Mouse (Mus musculus): ENCODE measurements around the gene Gm28048.

DNA sequence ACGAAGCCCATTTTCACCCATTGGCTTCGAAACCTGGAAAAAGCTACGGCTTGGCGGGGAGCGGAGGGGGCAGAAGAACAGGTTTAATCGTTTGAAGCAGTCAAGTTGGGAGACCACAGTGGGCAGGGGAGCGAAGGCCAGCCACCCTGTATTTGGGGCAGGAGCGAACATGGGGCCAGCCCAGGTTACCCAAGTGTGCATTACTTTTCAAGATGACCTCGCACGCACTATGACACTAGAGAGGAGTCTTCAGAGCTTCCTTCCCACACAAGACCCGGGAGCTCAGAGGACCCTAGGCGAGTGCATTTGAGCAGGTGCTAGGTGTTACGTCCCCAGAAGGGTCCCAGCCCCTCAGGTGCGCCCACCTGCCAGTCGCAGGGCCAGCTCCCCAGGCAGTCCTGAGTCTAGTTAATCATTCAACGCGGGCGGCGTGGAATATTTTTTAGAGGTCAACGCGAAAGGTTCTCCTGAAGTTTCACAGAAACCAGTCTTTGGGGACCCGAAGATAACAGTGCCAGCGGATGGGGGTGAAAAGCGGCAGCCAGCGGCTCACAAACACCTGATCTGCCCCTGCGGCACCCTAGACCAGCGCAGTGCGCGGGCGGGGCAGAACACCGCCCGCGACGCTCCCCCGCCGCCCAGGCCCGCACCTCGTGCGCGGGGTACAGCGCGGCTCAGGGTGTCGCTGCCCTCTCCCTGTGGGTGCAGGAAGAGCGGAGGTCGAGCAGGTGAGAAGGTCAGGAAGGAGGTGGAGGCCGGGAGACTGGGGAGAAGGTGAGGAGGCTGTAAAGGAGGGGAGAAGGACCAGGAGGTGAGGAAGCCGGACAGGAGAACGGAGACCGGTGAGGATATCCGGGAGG, 123.2 kb downstream of the Gm28048 start:
- no peak for TF ChIP-seq POLR2A (IDR thresholded peaks at IDR 0.05; ENCODE audit: borderline replicate concordance, extremely low read depth, low read depth, low read length)
- TF ChIP-seq CTCF (IDR thresholded peaks at IDR 0.05; ENCODE audit: insufficient read depth, low read length): no peak

Data from lung, adult 2 months (tissue).